Mouse (Mus musculus) neural tube, embryonic 14.5 days (tissue): ENCODE data around the gene Cdc42ep3. TPM values are rescaled to one million over a fixed set of nuclear protein-coding genes. Genes with fewer than 3 reads are reported as not detected.

Experiments
- ATAC-seq: fragments of 200-750 bp; cut with Nextera tagmentation; 2 replicates; pipeline ENCODE4 v1.8.0; 2017; ENCODE audit warnings: low read depth, mild to moderate bottlenecking, moderate TSS enrichment, moderate library complexity
- H3K27ac ChIP-seq: fragments of 300-500 bp; sonication (generic); 2 replicates; pipeline ENCODE4 v1.5.1; 2014; ENCODE audit warnings: low read depth, mild to moderate bottlenecking, control low read depth, low read length, moderate library complexity, mixed read lengths
- H3K27me3 ChIP-seq: fragments of 300-500 bp; sonication (generic); 2 replicates; pipeline ENCODE4 v1.6.1; 2014; ENCODE audit warnings: low read length; ENCODE audit not compliant: control insufficient read depth, insufficient read depth
- H3K36me3 ChIP-seq: fragments of 300-500 bp; sonication (generic); 2 replicates; pipeline ENCODE4 v1.6.1; 2014; ENCODE audit warnings: low read length, mixed read lengths; ENCODE audit not compliant: control insufficient read depth, insufficient read depth
- H3K4me1 ChIP-seq: fragments of 300-500 bp; sonication (generic); 2 replicates; pipeline ENCODE4 v1.6.1; 2014; ENCODE audit warnings: low read length; ENCODE audit not compliant: control insufficient read depth, insufficient read depth
- H3K4me2 ChIP-seq: fragments of 300-500 bp; sonication (generic); 2 replicates; pipeline ENCODE4 v1.6.1; 2014; ENCODE audit warnings: mild to moderate bottlenecking, low read depth, low read length, control low read depth
- H3K4me3 ChIP-seq: fragments of 300-500 bp; sonication (generic); 2 replicates; pipeline ENCODE4 v1.5.1; 2014; ENCODE audit warnings: low read depth, low read length, control low read depth, mixed read lengths
- H3K9ac ChIP-seq: fragments of 300-500 bp; sonication (generic); replicated peaks from 2 replicates; pipeline ENCODE4 v1.6.1; 2014; ENCODE audit warnings: low read depth, mild to moderate bottlenecking, control low read depth, low read length, mixed read lengths
- H3K9me3 ChIP-seq: fragments of 300-500 bp; sonication (generic); 2 replicates; pipeline ENCODE4 v1.6.1; 2016; ENCODE audit warnings: low read length; ENCODE audit not compliant: control insufficient read depth
- WGBS: fragments of 180-500 bp; shearing (Covaris S2); extraction: QIAGEN DNeasy Blood & Tissue Kit; methylation state at CpG from one replicate; pipeline ENCODE4 v1.1.7; 2014; 5-methylcytosine and 5-hydroxymethylcytosine counted together
- polyA plus RNA-seq: library from polyadenylated mRNA; unstranded; fragments of >200 nt; fragmentation: Nextera tagmentation; extraction: Ambion mirVana; gene quantifications from 2 replicates; pipeline ENCODE4 v1.2.1, GENCODE M21; 2014

Gene Cdc42ep3
- polyA plus RNA-seq, 1 experiment from 2014 or later: 58.4 TPM

GRCm38 (mm10) chr17:79372973-79373372 lies 18.1 kb upstream of the Cdc42ep3 start:
- H3K9me3 ChIP-seq: no peaks in the 10 kb centered on the region
- no peak overlapping the region for H3K4me3 ChIP-seq
- H3K27ac ChIP-seq: no peak overlapping the region
- H3K4me1 ChIP-seq: no peaks in the 10 kb centered on the region
- WGBS: 82% methylated on average over 5 of the region's 5 CpGs
- no peak overlapping the region for H3K9ac ChIP-seq
- no peaks in the 10 kb centered on the region for H3K27me3 ChIP-seq
- H3K36me3 ChIP-seq: no peaks in the 10 kb centered on the region
- H3K4me2 ChIP-seq: no peak overlapping the region
- no peak for ATAC-seq

DNA sequence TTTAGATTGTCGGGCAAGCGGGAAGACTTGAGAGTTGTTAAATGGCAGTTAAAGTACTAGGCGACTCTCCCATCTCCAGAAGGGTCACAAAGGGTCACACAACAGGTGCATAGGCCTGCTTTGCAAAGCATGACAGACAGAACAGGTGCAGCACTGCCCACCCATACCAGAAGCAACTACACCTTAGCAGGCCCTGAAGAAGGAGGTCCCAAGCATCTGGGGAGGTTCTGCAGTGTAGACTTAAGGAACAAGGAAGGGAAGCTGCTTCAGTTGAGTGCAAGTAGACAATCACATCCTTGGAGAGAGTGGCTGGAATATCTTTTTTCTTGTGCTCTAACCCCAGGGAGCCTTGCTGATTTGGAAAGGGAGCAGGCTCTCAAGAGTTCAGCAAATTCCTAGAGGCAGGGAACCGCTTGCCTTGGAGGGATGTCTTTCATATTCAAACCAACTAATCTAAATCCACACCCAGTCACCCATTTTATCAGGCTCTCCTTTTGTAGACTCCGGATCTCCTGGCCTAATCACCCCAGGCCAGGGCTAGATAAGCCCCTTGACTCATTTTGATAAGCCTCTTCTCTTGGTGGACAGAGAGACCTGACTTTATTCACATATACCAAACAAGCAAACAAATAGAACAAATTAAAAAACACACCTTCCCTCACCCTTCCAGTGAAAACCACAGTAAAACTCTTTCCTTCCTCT lies 10.0 kb upstream of the Cdc42ep3 start:
- no peak for ATAC-seq
- H3K27ac ChIP-seq: no peak overlapping the region
- WGBS: 44% methylated on average over 5 of the region's 5 CpGs
- H3K4me2 ChIP-seq: no peak overlapping the region
- H3K4me1 ChIP-seq: no peaks in the 10 kb centered on the region
- no peak overlapping the region for H3K4me3 ChIP-seq
- no peak overlapping the region for H3K9ac ChIP-seq
- no peaks in the 10 kb centered on the region for H3K36me3 ChIP-seq
- no peaks in the 10 kb centered on the region for H3K27me3 ChIP-seq
- H3K9me3 ChIP-seq: no peaks in the 10 kb centered on the region

- Histone ChIP-seq H3K9ac (peak overlapping the region; percentile 96), H3K36me3 (no peaks in the 10 kb centered on the region), H3K27ac (peak overlapping the region; percentile 95), H3K9me3 (no peaks in the 10 kb centered on the region), H3K4me3 (peak overlapping the region; percentile 79), H3K4me2 (peak overlapping the region; percentile 85), H3K4me1 (peaks cover 14% of the 10 kb centered on the region), H3K27me3 (no peaks in the 10 kb centered on the region)
- 11% methylated on average over 24 of the region's 24 CpGs for WGBS
- ATAC-seq: peak; percentile 28
Measured at GRCm38 (mm10) chr17:79356071-79356601, 1.2 kb upstream of the Cdc42ep3 start.

DNA sequence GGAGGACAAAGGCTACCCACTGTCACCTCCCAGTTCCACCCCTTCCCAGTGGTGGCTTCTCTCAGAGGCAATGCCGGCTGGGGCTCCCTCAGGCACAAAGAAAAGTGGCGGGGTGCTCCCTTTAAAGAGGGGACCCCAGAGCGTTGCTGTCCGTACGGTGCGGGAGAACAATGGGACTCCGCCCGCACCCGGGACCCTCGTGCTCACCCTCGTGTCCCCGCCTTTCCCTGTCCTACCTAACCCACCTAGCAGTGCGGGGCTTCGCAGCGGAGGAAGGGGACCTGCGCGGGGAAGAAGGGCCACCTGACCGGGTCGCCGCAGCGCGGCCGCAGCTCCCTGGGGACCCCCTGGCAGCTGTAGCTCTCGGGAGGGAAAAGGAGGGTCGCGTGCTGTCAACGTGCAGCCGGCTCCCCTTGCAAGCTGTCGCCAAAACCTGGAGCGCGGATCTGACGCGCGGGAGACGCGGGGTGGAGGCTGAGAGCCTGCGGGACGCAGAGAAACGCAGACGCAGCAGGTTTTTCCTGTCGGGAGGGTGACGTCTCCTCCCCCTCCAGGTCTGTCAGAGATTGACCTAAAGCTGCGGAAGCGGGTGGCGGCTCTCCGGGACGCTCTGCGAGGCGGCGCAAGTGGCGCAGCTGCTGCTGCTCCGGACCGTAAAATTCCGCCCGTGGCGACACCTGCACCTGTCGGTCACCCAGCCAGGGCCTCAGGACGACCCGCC lies 540 bp upstream of the Cdc42ep3 start:
- Histone ChIP-seq H3K4me1 (peaks cover 17% of the 10 kb centered on the region), H3K9ac (peak overlapping the region; percentile 96), H3K4me3 (peak overlapping the region; percentile 79), H3K27me3 (no peaks in the 10 kb centered on the region), H3K9me3 (no peaks in the 10 kb centered on the region), H3K4me2 (peak overlapping the region; percentile 85), H3K27ac (peak overlapping the region; percentile 95), H3K36me3 (no peaks in the 10 kb centered on the region)
- ATAC-seq: peak; percentile 81
- 1% methylated on average over 57 of the region's 59 CpGs for WGBS

DNA sequence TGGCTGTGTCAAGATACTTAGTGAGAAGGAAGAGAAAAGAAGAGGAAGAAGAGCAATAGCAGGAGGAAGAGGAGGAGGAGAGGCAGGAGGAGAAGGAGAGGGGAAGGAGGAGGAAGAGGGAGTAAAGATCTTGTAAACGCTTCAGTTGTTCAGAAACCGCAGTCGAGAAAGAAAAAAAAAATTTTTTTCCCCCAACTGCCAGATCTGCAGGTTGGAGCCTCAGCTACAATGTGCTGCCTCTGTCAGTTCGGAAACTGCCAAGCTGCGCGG lies 782 bp downstream of the Cdc42ep3 start:
- Histone ChIP-seq H3K36me3 (no peaks in the 10 kb centered on the region), H3K27me3 (no peaks in the 10 kb centered on the region), H3K9ac (peak overlapping the region; percentile 96), H3K27ac (peak overlapping the region; percentile 95), H3K9me3 (no peaks in the 10 kb centered on the region), H3K4me3 (peak overlapping the region; percentile 79), H3K4me2 (peak overlapping the region; percentile 85), H3K4me1 (peaks cover 19% of the 10 kb centered on the region)
- 0% methylated on average over 6 of the region's 6 CpGs for WGBS
- no peak for ATAC-seq

DNA sequence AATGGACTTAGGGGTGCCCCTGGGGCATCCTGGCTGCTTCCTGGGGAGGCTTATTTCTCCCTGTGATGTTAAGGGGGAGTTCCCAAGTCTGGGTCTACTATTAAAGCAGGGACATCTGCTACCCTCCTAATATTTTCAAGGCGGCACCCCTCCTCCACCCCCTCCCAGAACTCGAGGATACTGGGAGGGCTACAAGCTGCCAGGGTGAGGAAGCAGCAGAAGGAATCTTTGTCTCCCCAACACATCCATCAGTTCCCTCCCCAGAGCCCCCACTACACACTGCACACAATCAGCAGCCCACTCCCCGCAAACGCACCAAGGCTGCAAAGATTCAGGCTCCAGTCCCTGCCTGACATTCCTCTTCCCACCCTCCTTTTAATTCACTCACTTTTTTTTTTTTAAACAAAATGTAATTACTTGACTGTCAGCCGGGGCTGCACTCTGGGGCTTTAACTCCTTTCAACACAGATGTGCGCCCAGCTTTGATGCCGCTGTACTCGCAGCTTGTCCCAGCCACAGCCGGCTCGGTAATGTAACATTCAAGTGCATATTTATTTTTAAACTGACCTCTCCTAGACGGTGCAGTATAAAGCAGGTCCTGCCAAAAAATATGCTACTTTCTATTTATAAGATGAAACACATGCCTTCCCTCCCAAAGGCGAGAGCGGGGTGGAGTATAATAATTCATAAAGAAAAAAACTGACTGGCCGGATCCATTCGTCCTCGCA lies 1.3 kb downstream of the Cdc42ep3 start:
- Histone ChIP-seq H3K4me2 (peak overlapping the region; percentile 85), H3K4me3 (peak overlapping the region; percentile 79), H3K36me3 (no peaks in the 10 kb centered on the region; the same call in 1 of the 2 replicates), H3K27me3 (no peaks in the 10 kb centered on the region), H3K27ac (peak overlapping the region; percentile 95; the same call in 1 of the 2 replicates), H3K9me3 (no peaks in the 10 kb centered on the region), H3K9ac (peak overlapping the region; percentile 96), H3K4me1 (peaks cover 19% of the 10 kb centered on the region)
- 4% methylated on average over 16 of the region's 16 CpGs for WGBS
- no peak for ATAC-seq

DNA sequence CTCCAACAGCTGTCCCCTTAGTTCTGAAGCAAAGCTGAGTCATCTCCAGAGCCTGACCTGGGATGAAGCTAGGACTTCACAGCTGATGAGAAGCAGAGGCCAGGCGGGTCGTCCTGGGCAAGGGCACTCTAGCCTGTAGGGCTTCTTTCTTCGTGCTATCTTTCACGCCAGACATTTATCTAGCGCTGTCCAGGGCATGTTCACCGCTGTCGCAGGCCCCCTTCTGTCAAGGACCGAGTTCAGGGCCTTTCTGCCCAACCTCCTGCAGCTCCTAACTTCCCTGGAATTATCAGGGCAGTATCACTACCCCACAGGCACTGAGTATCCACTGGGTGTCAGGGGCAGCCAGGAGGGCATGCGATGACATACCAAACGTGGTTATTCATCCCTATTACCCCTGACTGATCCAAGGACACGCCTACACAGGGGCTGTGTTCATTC lies 4.1 kb downstream of the Cdc42ep3 start:
- ATAC-seq: no peak
- 76% methylated on average over 11 of the region's 11 CpGs for WGBS
- H3K9me3 ChIP-seq: no peaks in the 10 kb centered on the region
- H3K4me2 ChIP-seq: peak overlapping the region; percentile 16; the same call in 1 of the 2 replicates
- H3K27ac ChIP-seq: no peak overlapping the region
- no peak overlapping the region for H3K9ac ChIP-seq
- H3K36me3 ChIP-seq: no peaks in the 10 kb centered on the region; the same call in 1 of the 2 replicates
- H3K4me1 ChIP-seq: peaks cover 19% of the 10 kb centered on the region
- no peak overlapping the region for H3K4me3 ChIP-seq
- H3K27me3 ChIP-seq: no peaks in the 10 kb centered on the region

DNA sequence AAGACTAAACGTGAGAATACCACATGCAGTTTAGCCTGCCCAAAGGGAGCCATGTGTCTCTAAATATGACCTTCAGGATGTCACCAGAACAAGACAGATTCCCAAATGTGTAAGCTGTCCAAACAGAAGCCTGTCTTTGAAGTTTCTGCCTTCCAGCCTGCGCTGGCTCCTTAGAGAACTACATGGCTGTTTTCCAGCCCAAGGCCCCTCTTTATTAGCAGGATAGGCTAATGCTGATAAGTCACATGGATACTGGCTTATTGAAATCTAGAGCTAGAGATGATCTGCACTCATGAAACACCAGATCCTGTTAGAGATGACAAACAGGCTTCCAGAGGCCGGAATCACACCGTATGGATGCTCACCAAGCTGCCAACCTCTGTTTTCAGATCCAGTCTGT lies 5.5 kb downstream of the Cdc42ep3 start:
- H3K4me2 ChIP-seq: no peak overlapping the region
- peaks cover 19% of the 10 kb centered on the region for H3K4me1 ChIP-seq
- H3K9me3 ChIP-seq: no peaks in the 10 kb centered on the region
- H3K36me3 ChIP-seq: no peaks in the 10 kb centered on the region; the same call in 1 of the 2 replicates
- H3K27ac ChIP-seq: no peak overlapping the region
- H3K27me3 ChIP-seq: no peaks in the 10 kb centered on the region
- H3K4me3 ChIP-seq: no peak overlapping the region
- H3K9ac ChIP-seq: no peak overlapping the region
- no peak for ATAC-seq
- WGBS: 74% methylated on average over 4 of the region's 4 CpGs
